Mouse (Mus musculus): ENCODE measurements at regions not wholly inside any gene's neighbourhood (a gene's known extent, or its start where the extent isn't known, plus 50 kb on each side); places are given as distances from the start of the nearest gene placed in this dataset.

DNA sequence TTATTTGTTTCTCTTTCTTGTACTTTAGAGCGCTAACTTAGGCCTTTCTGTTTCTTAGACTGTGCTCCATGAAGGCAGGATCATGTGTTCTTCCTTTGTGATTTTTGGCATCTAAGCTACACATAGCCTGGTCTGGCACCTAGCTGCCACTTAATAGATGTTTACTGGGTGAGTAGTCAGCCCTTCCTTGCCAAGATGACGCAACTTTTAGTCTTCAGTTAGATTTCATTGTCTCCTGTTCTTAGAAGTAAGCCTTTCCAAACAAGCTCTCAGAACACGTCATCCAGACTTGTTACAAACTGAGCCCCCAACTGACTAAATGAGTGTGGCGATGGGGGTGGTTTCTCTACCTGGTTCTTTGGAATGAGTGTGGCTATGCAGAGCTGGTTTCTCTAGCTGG is 85.4 kb upstream of the Rapgef5 start:
- DNase-seq (ENCODE audit: low spot score), result no peak

DNA sequence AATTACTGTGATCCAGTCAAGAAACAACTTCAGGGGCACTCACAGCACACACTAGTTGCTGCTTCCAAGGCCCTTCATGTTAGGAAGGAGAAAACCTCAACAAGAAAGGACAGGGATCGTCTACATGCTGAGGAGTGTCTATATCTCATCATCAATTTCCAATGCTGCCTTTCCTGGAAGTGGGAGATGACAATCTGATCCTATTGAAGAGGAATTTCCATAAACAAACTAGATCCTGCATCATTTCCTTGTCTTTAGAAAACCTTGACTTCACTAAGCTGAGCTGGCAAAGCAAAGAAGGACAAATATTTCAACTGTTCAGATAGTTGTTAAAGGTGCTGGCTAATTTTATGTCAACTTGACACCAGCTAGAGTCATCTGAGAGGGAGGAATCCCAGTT is 83.5 kb upstream of the Rapgef5 start:
- DNase-seq (ENCODE audit: low spot score), result no peak

DNA sequence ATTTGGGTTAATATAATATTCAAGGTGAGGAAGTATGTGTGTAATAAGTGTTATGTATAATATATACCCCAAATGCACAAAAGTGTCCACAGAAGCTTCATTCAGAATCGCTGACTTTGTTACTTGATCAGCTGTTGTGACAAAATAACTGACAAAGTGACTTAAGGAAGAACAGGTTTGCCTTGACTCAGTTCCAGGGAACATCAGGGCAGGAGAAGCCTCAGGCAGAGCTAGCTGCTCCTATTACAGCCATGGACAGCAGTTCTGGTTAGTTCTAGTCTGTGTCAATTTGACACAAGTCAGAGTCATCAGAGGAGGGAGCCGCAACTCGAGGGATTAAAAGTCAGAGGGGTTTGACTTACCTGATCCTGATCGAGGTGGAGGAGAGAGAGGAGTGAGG is 79.3 kb upstream of the Rapgef5 start:
- DNase-seq (ENCODE audit: low spot score), result no peak

DNA sequence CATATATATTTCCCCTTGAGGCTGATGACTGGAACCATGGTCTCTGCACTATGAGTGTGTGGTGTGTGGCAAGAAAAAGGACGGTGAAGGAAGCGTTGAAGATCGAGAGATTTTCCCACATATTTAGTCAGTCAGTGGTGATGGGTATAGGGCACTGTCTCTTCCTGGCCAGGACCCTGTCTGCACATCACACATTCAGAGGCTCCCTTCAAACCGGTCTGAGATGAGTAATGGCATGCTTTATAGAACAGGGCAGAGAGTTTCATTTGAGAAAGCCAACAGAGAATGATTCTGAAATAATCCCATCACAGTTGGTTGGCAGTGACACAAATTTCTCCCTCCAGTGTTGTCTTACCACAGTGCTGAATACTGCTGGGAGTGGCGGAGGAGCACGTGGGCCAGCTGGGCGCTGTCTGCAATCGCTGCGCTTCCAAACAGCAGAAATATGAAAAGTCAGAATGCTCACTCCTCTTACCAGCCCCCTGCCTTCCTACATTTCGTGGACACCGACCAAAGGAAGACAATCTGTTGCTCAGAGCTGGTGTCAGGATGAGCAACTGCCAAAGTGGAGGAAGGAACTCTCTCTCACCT is 77.2 kb upstream of the Rapgef5 start:
- DNase-seq (ENCODE audit: low spot score), result no peak

DNA sequence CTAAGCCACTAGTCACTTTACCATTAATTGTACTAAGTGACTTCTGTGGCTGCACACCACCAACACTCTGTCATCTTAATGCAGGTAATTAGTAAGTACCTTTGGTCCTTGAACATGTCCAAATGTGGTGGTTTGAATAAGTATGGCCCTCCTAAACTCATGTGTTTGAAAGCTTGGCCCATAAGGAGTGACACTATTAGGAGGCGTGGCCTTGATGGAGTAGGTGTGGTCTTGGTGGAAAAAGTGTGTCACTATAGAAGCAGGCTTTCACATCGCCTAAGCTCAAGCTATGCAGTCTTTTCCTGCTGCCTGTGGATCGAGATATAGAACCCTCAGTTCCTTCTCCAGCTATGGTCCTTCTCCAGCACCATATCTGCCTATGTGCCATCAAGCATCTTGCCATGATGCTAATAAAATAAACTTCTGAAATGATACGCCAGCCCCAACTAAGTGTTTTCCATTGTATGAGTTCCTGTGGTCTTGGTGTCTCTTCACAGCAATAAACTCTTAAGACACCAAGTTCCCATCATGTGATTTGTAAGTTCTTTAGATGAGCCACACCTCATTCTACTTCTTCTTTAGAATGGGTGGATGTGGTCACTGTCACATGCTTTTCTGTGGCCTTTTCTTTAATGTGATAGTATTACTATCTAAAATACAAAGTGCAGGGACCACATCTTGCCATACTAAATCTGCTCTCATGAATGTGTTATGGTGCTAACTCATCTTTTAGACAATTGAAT is 71.9 kb upstream of the Rapgef5 start:
- no peak for DNase-seq (ENCODE audit: low spot score)

DNA sequence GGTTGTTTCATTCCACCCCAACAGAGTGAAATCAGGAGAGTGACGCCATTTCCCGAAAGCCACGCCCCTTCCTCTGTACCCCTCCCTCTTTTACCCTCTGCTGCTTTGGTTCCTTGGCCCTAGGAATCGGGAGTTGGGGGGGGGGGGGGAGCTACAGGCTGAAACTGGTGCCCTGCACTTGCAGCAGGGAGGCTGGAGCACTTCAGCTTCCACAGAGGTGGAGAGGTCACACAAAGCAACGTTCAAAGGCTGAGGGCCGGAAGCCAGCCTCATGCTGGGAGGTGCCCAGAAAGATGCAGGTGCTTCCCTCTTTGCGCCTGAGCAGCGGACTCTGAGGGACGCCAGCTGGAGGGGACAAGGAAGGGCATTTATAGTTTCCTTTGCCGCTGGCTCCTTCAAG is 69.1 kb upstream of the Rapgef5 start:
- no peak for DNase-seq (ENCODE audit: low spot score)

DNA sequence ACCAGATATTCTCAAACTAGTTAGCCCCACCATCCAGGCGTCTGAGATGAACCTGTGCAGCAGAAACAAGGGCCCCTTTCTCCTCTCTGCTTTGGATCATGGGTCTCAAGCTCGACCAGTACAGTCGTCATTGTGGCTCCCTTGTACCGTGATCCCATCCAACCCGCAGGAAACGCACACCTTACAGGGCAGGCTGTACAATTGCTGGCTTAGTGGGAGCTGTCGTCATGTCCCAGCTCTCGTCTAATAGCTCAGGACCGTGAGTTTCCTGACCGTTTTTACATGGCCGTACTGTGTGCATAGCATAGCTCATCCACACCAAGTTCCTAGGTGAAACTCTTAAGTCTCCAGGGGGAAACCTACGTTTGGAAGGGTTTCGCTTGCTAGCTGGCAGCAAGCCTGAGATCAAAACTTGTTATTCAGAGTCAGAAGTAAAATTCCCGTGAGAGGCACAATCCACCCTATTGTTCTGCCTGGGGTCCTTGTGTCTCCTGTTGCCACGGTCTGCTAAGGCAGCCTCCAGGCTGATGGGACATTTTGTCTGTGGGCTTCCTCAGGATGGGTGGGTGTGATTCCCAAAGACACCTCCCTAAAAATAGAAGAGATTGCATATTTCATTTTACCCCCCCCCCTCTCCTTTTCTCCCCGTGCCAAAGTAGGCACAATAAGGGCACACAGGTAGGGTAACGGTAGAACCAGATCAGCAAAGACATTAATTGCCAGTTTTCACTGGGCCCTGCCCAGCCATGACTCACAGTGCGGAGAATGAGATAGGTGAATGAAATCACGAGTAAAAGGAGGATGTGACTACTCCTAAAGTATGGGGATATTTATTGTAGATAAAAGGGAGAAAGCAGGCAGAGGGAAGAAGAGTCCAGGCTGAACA is 68.2 kb upstream of the Rapgef5 start:
- no peak for DNase-seq (ENCODE audit: low spot score)

DNA sequence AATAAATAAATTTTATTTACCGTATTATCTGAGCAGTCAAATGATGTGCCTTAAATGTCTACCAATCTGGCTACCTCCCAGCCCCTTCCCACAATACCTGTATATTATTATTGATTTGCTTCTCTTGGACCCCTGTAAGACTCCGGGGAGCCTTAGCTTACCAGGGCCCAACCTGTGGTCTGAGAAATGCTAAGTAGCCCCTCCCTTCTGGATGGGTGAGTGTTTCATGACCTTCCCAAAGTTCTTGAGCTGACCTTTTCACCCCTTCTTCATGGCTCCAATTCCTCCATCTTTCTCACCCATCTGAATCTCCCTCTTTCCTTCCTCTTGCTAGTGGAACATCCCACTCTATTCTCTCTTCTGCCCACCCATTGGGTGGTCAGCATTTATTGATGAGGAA is 67.2 kb upstream of the Rapgef5 start:
- DNase-seq (ENCODE audit: low spot score), result no peak

DNA sequence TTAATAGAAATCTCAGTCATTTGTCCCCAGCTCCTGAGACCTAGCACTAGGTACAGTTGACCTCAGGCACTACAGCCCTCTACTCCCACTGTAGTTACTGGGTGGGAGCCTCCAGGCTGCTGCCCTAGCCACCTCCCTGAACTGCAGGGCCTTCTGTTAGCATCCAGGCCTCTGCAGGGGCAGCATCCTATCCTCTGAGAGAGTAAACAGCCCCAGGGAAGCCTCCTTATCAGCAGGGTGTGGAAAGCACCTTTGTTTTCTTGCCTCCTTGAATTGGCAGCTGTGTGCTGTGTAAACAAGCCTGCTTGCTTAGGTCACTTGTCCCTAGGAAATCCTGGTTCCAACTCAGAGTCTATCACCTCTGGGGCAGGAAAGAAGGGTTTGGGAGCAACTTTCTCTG is 66.2 kb upstream of the Rapgef5 start:
- no peak for DNase-seq (ENCODE audit: low spot score)

DNA sequence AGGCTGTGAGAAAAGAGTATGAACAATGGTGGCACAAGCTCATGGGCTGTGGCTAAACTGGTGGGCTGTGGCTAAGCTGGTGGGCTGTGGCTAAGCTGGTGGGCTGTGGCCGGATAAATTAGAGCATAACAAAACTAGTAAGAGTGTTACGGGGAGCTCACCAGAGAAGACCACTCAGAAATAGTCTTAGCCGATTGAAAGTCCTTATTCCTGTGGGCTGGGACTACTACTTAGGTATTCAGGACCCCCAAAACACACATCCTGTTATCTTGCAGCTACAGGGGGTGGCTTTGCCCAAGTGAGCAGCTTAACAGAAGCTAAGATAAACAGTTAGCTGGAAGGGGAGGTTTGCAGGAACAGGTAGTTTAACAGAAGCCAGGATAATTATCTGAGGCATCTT is 65.4 kb upstream of the Rapgef5 start:
- DNase-seq (ENCODE audit: low spot score), result no peak

DNA sequence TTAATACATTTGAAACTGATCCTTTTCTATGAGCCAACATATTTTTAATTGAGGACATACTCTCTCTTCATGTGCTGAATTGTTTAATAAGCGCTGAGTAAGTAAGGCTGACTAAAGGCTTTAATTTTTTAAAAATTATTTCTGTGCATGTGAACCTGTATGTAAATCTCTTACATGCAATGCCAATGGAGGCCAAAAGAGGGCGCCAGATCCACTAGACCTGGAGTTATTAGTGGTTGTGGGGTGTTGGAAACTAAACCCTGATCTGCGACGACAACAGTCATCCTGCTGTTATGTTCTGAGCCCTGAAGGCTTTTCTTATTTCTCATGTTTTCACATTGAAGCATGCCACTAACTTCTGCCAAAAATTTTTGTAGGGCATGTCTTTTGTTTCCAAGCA is 64.8 kb upstream of the Rapgef5 start:
- DNase-seq (ENCODE audit: low spot score), result no peak

DNA sequence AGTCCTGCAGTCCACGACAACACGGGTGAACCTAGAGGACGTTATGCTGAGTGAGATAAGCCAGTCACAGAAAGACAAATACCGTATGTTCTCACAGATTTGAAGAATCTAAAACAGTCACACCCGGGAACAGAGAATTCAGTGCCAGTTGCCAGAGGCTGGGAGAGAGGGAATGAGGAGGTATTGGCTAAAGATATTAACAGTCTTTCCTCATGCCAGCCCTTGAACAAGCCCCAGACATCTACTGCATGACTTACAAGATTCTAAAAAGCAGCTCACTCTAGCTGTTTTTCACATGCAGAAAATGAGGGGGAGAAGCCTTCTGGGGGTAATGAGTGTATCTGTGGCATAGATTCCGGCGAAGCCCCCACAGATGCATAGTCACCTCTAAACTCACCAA is 60.5 kb upstream of the Rapgef5 start:
- DNase-seq (ENCODE audit: low spot score), result no peak

DNA sequence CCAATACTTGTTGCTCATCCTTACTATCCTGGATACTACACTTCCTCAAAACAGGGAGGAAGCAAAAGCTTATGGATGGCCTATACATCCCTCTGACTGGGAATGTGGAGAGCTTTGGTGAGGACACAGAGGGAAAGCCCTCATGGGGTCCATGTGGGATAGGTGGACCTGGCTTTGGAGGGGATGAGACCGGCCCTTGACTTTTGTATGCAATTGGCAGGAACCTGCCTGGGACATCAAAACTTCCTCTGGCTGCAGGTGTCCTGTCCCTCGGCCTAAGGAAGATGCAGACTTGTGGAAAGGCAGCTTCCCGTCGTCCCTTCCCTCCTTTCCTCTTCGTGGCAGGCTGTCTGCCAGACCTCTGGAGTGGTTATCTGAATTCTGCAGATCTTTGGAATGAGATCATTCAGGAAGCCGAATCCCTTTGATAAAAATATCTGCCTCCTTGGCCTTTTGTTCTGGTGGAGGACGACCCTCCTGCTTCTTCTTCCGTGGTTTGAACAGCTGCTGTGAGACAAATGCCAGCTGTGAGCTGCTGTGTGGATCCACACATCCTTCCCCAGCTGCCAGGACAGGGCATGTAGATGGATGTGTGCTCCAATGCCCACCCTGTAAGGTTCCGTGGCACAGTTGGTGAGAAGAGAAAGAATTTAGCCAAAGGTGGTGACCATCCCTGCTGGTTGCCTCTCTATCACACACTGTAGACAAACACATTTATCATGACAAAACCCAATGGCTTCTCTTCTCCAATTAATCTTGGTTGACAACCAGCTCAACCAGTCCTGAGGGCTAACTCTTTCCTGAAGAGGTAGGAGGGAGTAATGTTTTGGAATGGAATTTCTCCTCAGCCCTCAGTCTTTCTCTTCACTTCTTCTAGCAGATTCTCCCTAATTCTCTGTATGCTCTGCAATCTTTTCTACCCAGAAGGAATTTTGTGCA is 57.9 kb upstream of the Rapgef5 start:
- DNase-seq (ENCODE audit: low spot score), result peak; percentile 12

DNA sequence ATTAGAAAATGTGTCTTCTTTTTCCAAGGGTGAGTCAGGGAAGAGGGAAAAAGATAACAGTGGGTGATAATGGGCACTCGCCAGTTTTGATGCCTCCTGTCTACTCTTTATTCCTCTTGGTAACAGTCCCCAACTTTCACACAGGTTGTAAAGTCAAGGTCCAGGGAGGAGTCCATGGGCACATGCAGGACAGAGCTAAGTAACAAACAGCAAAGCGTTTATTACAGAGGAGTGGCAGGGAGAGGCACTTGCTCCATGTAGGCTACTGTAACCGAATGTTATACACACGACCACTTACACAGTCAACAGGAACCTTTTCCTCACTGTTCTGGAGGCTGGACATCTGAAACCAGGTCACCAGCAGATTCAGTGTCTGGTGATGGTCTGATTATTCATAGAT is 56.7 kb upstream of the Rapgef5 start:
- no peak for DNase-seq (ENCODE audit: low spot score)

DNA sequence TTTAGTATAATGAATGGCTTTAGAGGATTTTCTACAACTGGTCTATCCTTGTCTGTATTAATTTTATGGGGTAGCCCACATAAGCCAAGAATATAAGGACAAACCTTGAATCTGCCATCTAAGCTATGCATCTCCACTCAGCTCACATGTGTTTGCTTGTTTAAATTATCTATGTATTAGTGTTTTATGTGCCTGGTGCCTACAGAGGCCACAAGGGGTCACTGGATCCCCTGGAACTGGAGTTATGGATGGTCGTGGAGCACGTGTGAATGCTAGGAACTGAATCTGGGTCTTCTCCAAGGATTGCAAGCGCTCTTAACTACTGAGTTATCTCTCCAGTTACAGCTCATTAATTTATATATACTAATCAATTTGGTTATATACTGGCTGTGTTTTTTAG is 51.1 kb upstream of the Rapgef5 start:
- no peak for DNase-seq (ENCODE audit: low spot score)

DNA sequence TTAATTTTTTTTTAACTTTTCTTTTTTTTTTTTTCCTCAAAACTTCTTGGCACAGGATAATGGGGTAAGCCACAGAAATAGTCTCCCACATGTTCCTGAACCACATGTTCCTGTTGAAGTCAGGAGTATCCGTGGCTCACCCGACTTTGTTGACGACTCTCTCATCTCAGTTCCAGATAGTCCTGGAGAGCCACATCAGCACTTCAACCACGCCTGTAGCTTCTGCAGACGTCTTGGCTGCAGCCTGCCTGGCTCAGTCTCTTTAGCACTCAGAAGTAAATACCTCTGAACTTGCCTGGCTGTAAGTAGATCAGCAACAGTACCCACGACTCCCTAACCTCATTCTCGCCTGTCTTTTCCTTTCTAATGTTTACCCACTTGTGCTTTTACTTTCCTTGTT is 50.3 kb upstream of the Rapgef5 start:
- no peak for DNase-seq (ENCODE audit: low spot score)

All from ovary, adult 18-20 months (tissue).